Mouse (Mus musculus) liver, embryonic 12.5 days (tissue): ENCODE results near the gene Adra2b. TPM values are rescaled to one million over a fixed set of nuclear protein-coding genes. Genes with fewer than 3 reads are reported as not detected.

Experiments used
- ATAC-seq: fragments of 200-750 bp; cut with Nextera tagmentation; 2 replicates; pipeline ENCODE4 v1.8.0; 2017; ENCODE audit warnings: moderate number of reproducible peaks, mild to moderate bottlenecking, moderate library complexity
- H3K27ac ChIP-seq: fragments of 300-500 bp; sonication (generic); 2 replicates; pipeline ENCODE4 v1.5.1; 2016; ENCODE audit warnings: mild to moderate bottlenecking
- H3K27me3 ChIP-seq: fragments of 300-500 bp; sonication (generic); replicated peaks from 2 replicates; pipeline ENCODE4 v1.6.1; 2016; ENCODE audit warnings: mild to moderate bottlenecking, moderate library complexity
- H3K36me3 ChIP-seq: fragments of 300-500 bp; sonication (generic); 2 replicates; pipeline ENCODE4 v1.6.1; 2016; ENCODE audit warnings: mild to moderate bottlenecking, moderate library complexity
- H3K4me1 ChIP-seq: fragments of 300-500 bp; sonication (generic); 2 replicates; pipeline ENCODE4 v1.6.1; 2016
- H3K4me2 ChIP-seq: fragments of 300-500 bp; sonication (generic); 2 replicates; pipeline ENCODE4 v1.6.1; 2016; ENCODE audit warnings: mild to moderate bottlenecking, moderate library complexity
- H3K4me3 ChIP-seq: fragments of 300-500 bp; sonication (generic); 2 replicates; pipeline ENCODE4 v1.5.1; 2016; ENCODE audit warnings: mild to moderate bottlenecking, moderate library complexity
- H3K9ac ChIP-seq: fragments of 300-500 bp; sonication (generic); 2 replicates; pipeline ENCODE4 v1.6.1; 2016; ENCODE audit warnings: mild to moderate bottlenecking, moderate library complexity
- H3K9me3 ChIP-seq: fragments of 300-500 bp; sonication (generic); replicated peaks from 2 replicates; pipeline ENCODE4 v1.6.1; 2016; ENCODE audit warnings: mild to moderate bottlenecking, moderate library complexity
- WGBS: fragments of 180-500 bp; shearing (Covaris S2); methylation state at CpG from one replicate; pipeline ENCODE4 v1.1.7; 2016; ENCODE audit not compliant: insufficient replicate concordance; 5-methylcytosine and 5-hydroxymethylcytosine counted together
- polyA plus RNA-seq: library from polyadenylated mRNA; unstranded; fragments of >200 nt; fragmentation: Nextera tagmentation; extraction: Ambion mirVana; gene quantifications from 2 replicates; pipeline ENCODE4 v1.2.1, GENCODE M21; 2016

Adra2b gene
- polyA plus RNA-seq, 1 experiment from 2014 or later: 38.3 TPM

GRCm38 (mm10) chr2:127391323-127391722 is 28.3 kb downstream of the Adra2b start:
- no peak overlapping the region for H3K4me2 ChIP-seq
- no peak for ATAC-seq
- no peak overlapping the region for H3K4me3 ChIP-seq
- no peak overlapping the region for H3K9ac ChIP-seq
- no peaks in the 10 kb centered on the region for H3K9me3 ChIP-seq
- H3K36me3 ChIP-seq: no peaks in the 10 kb centered on the region
- 25% methylated on average over 3 of the region's 3 CpGs for WGBS
- no peak overlapping the region for H3K27ac ChIP-seq
- H3K27me3 ChIP-seq: no peaks in the 10 kb centered on the region; the same call in none of the 2 replicates
- peaks cover 5% of the 10 kb centered on the region; the same call in 1 of the 2 replicates for H3K4me1 ChIP-seq

GRCm38 (mm10) chr2:127394606-127395161 is 31.7 kb downstream of the Adra2b start:
- H3K4me3 ChIP-seq: no peak overlapping the region
- H3K9me3 ChIP-seq: no peaks in the 10 kb centered on the region
- H3K9ac ChIP-seq: no peak overlapping the region
- H3K27ac ChIP-seq: no peak overlapping the region
- no peaks in the 10 kb centered on the region for H3K36me3 ChIP-seq
- ATAC-seq: no peak
- WGBS: 69% methylated on average over 5 of the region's 5 CpGs
- no peaks in the 10 kb centered on the region for H3K27me3 ChIP-seq
- H3K4me1 ChIP-seq: peaks cover 9% of the 10 kb centered on the region; the same call in 1 of the 2 replicates
- no peak overlapping the region for H3K4me2 ChIP-seq

GRCm38 (mm10) chr2:127398738-127399137 is 35.7 kb downstream of the Adra2b start:
- peaks cover 19% of the 10 kb centered on the region for H3K27me3 ChIP-seq
- no peaks in the 10 kb centered on the region for H3K9me3 ChIP-seq
- peak overlapping the region; percentile 18; the same call in 1 of the 2 replicates for H3K27ac ChIP-seq
- H3K4me3 ChIP-seq: no peak overlapping the region
- no peaks in the 10 kb centered on the region for H3K36me3 ChIP-seq
- no peak overlapping the region for H3K4me2 ChIP-seq
- WGBS: 69% methylated on average over 7 of the region's 7 CpGs
- H3K4me1 ChIP-seq: peaks cover 9% of the 10 kb centered on the region; the same call in 1 of the 2 replicates
- peak; percentile 61 for ATAC-seq
- H3K9ac ChIP-seq: no peak overlapping the region

- Histone ChIP-seq H3K36me3 (no peaks in the 10 kb centered on the region), H3K9ac (no peak overlapping the region), H3K4me2 (no peak overlapping the region), H3K4me1 (0 out of 2 replicates have a peak, but pooled peaks cover 7% of the 10 kb centered on the region), H3K27ac (no peak overlapping the region), H3K9me3 (no peaks in the 10 kb centered on the region), H3K27me3 (peaks cover 52% of the 10 kb centered on the region), H3K4me3 (no peak overlapping the region)
- ATAC-seq: no peak
- 77% methylated on average over 6 of the region's 6 CpGs for WGBS
Observed at GRCm38 (mm10) chr2:127411126-127411525, 48.1 kb downstream of the Adra2b start.

- no peak overlapping the region for H3K4me3 ChIP-seq
- peaks cover 40% of the 10 kb centered on the region for H3K27me3 ChIP-seq
- no peaks in the 10 kb centered on the region for H3K36me3 ChIP-seq
- 0 out of 2 replicates have a peak, but pooled peaks cover 1% of the 10 kb centered on the region for H3K4me1 ChIP-seq
- H3K9ac ChIP-seq: no peak overlapping the region
- WGBS: 58% methylated on average over 10 of the region's 10 CpGs
- no peaks in the 10 kb centered on the region for H3K9me3 ChIP-seq
- no peak overlapping the region for H3K4me2 ChIP-seq
- no peak for ATAC-seq
- no peak overlapping the region for H3K27ac ChIP-seq
Observed at GRCm38 (mm10) chr2:127415806-127416205, 52.8 kb downstream of the Adra2b start.

GRCm38 (mm10) chr2:127416706-127417105 is 53.7 kb downstream of the Adra2b start:
- H3K4me1 ChIP-seq: no peaks in the 10 kb centered on the region
- ATAC-seq: no peak
- no peaks in the 10 kb centered on the region for H3K9me3 ChIP-seq
- no peak overlapping the region for H3K4me3 ChIP-seq
- H3K27me3 ChIP-seq: peaks cover 42% of the 10 kb centered on the region
- H3K9ac ChIP-seq: no peak overlapping the region
- H3K4me2 ChIP-seq: no peak overlapping the region
- WGBS: 37% methylated on average over 3 of the region's 3 CpGs
- H3K27ac ChIP-seq: no peak overlapping the region
- H3K36me3 ChIP-seq: no peaks in the 10 kb centered on the region

Other genes starting within 250 kb of the Adra2b start
- gene Ncaph, start 229.3 kb upstream of the Adra2b start, polyA plus RNA-seq: 73.3 and 75.2 TPM in 2 replicates
- gene Itpripl1, start 219.8 kb upstream of the Adra2b start, polyA plus RNA-seq: 28.8 and 30.1 TPM in 2 replicates
- gene 1810024B03Rik, start 154.9 kb upstream of the Adra2b start, polyA plus RNA-seq: 1.6 and 1.7 TPM in 2 replicates
- 48.2 and 49.0 TPM in 2 replicates for gene Snrnp200, start 154.8 kb upstream of the Adra2b start, polyA plus RNA-seq
- 45.0 and 49.7 TPM in 2 replicates for gene Ciao1, start 115.4 kb upstream of the Adra2b start, polyA plus RNA-seq
- gene Tmem127, start 115.3 kb upstream of the Adra2b start, polyA plus RNA-seq: 16.0 and 16.4 TPM in 2 replicates
- 78.4 and 78.5 TPM in 2 replicates for gene Stard7, start 93.0 kb upstream of the Adra2b start, polyA plus RNA-seq
- gene Dusp2, start 27.0 kb upstream of the Adra2b start, polyA plus RNA-seq: 7.3 and 8.0 TPM in 2 replicates
- gene Astl, start 24.6 kb upstream of the Adra2b start, polyA plus RNA-seq: not detected in 2 replicates
- gene Gpat2, start 62.0 kb downstream of the Adra2b start, polyA plus RNA-seq: 0.37 and 0.49 TPM in 2 replicates
- gene Fahd2a, start 81.4 kb downstream of the Adra2b start, polyA plus RNA-seq: 17.2 and 17.5 TPM in 2 replicates
- gene Kcnip3, start 158.9 kb downstream of the Adra2b start, polyA plus RNA-seq: 0.70 and 0.72 TPM in 2 replicates
- not detected in 2 replicates for gene Prom2, start 178.3 kb downstream of the Adra2b start, polyA plus RNA-seq
- 1.8 and 2.0 TPM in 2 replicates for gene Zfp661, start 223.9 kb downstream of the Adra2b start, polyA plus RNA-seq
- 132 and 134 TPM in 2 replicates for gene Mrps5, start 224.0 kb downstream of the Adra2b start, polyA plus RNA-seq